Mouse (Mus musculus) layer of hippocampus, adult 8-10 months (tissue): ENCODE measurements around the gene Nxnl1. TPM values are rescaled to one million over a fixed set of nuclear protein-coding genes. Genes with fewer than 3 reads are reported as not detected.
A peak's percentile ranks its signal among the peaks of the same experiment; 100 is the strongest.

Experiments used
- DNase-seq, 2 experiments: peaks; one replicate each; pipeline ENCODE4 v3.0.0; 2022; ENCODE audit warnings: low spot score in 2 of 2
- total RNA-seq, 4 experiments: library from RNA; stranded (reverse); gene quantifications; 2 replicates each; pipeline ENCODE4 v1.2.4; 2022

The Nxnl1 gene
- total RNA-seq, 4 experiments from 2014 or later: 0.14 to 0.28 TPM; not detected in 2

DNA sequence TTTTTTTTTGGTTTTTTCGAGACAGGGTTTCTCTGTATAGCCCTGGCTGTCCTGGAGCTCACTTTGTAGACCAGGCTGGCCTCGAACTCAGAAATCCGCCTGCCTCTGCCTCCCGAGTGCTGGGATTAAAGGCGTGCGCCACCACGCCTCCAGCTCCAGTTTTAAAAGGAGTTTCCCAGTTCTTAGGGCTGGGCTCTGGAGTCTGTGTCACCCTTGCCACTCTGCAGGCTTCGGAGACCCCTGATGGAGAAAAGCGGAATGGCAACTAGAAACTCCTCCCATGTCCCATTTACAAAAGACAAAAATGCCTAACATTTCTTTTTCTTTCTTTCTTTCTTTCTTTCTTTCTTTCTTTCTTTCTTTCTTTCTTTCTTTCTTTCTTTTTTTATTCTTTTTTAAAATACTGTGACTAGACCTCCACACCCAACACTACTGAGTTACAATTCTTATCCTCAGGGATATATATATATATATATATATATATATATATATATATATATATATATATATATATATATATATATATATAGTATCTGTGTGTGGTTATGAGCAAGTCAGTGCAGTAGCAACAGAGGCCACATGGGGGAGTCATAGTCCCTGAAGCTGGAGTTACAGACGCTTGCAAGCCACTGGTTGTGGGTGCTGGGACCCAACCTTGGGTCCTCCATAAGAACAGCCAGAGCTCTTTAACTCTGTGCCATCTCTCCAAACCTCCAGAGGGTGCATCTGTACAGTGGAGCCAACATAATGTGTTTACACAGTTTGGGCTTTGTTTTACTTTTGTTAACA is 47.2 kb downstream of the Nxnl1 start:
- DNase-seq: peak in 1 of 2 experiments; percentile 40

DNA sequence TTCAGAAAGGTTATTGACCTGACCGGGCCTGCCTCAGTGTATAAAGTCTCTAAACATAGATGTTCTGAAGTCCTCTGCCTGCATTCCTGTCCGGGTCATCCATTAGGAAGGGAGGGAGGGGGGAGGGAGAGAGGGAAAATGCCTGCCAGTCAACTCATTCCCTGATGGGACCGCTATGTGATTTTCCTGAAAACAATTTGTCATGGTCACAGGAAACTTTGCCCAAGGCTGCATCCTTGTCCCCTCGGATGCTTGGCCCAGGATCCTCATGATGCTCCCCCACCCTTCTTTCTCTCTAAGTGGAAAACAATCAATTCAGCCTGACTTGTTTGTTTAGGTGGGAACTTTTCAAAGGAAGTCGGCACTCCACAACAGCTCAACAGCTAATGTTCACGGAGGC is 49.6 kb downstream of the Nxnl1 start:
- no peak for DNase-seq

DNA sequence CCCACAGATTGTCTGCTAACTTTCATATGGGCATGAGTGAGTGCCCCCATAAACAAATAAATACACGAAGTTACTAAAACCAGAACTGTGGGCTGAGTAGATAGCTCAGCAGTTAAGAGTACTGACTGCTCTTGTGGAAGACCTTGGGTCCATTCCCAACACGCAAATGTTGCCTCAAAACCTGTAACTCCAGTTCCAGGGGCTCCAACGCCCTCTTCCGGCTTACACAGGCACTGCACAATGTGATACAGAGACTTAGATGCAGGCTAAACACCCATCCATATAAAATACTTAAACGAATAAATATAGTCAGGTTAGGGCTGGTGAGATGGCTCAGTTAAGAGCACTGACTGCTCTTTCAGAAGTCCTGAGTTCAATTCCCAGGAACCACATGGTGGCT is 51.4 kb downstream of the Nxnl1 start:
- DNase-seq: no peak

DNA sequence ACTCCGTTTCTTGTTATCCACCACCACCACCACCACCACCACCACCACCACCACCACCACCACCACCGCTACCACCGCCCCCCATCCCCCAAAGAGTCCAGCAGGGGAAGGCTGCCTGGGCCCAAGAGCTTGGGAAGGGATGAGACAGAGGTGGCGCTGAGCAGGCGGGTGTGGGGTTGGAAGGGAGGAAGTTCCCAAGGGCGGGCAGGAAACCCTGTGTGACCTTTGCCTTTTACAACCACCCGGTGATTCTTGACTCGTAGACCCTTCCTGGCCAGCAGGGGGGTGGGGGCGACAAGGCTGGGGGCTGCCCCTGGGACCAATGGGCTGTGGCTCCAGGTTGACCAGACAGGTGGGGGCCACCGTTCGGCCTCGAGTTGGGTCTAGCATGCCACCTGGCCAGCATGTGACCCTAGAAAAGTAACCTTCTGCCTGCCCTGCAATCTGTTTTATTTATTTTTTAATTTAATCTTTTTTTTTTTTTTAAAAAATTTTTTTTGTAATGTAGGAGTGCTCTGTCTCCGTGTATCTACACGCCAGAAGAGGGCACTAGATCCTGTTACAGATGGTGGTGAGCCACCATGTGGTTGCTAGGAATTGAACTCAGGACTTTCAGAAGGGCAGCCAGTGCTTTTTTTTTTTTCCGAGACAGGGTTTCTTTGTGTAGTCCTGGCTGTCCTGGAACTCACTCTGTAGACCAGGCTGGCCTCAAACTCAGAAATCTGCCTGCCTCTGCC is 53.2 kb downstream of the Nxnl1 start:
- DNase-seq: no peak

DNA sequence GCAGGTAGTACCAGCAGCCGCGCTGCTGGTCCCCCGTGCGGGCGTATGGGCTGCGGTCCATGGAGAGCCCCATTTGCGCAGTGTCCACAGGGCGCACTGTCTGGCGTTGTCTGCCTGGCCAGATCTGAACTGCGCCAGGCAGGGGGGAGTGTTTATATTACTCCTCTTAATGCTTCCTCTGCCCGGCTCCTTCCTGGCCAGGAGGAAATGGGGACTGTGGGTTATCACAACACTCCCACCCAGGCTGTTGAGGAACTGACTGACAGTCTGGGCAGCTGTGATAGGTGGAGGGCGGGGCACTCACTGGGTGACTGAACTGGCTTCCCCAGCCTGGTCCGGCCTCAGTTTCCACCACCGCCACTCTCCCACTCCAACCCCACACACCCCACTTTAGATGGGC is 54.8 kb downstream of the Nxnl1 start, which contains the start of gene Plvap:
Gene Plvap (minus strand): TSS at position 109 of the 400 bp plus-strand sequence.
- DNase-seq: no peak

Other genes with a start within 250 kb of the Nxnl1 start
- 100 to 1,000 TPM in 3 of 4 experiments, 10 to 100 TPM in 1; 98.8 to 130 (median 117) TPM for gene Use1, start 199.8 kb downstream of the Nxnl1 start, total RNA-seq
- 10 to 100 TPM; 10.3 to 15.9 (median 14.1) TPM for gene Ocel1, start 195.3 kb downstream of the Nxnl1 start, total RNA-seq
- 10 to 100 TPM; 38.7 to 46.1 (median 41.2) TPM for gene Nr2f6, start 184.6 kb downstream of the Nxnl1 start, total RNA-seq
- gene Ushbp1, start 170.8 kb downstream of the Nxnl1 start, total RNA-seq: 1 to 10 TPM; 3.5 to 4.9 (median 4.1) TPM
- 100 to 1,000 TPM in 3 of 4 experiments, 10 to 100 TPM in 1; 95.9 to 110 (median 108) TPM for gene Babam1, start 169.7 kb downstream of the Nxnl1 start, total RNA-seq
- gene Ankle1, start 160.6 kb downstream of the Nxnl1 start, total RNA-seq: under 1 TPM; 0.18 to 0.72 (median 0.27) TPM
- 100 to 1,000 TPM; 200 to 255 (median 229) TPM for gene Abhd8, start 102.9 kb downstream of the Nxnl1 start, total RNA-seq
- 10 to 100 TPM; 38.6 to 47.2 (median 46.2) TPM for gene Mrpl34, start 101.6 kb downstream of the Nxnl1 start, total RNA-seq
- gene Dda1, start 97.4 kb downstream of the Nxnl1 start, total RNA-seq: 10 to 100 TPM; 74.9 to 82.2 (median 79.0) TPM
- 10 to 100 TPM; 48.4 to 55.9 (median 51.6) TPM for gene Ano8, start 80.6 kb downstream of the Nxnl1 start, total RNA-seq
- gene Gtpbp3, start 78.5 kb downstream of the Nxnl1 start, total RNA-seq: 10 to 100 TPM; 28.8 to 42.3 (median 32.5) TPM
- 1 to 10 TPM; 6.2 to 9.6 (median 7.4) TPM for gene Plvap, start 54.8 kb downstream of the Nxnl1 start, total RNA-seq
- not detected for gene Ccdc194, start 40.9 kb downstream of the Nxnl1 start, total RNA-seq
- 10 to 100 TPM in 2 of 4 experiments, 1 to 10 TPM in 2; 4.1 to 23.3 (median 8.6) TPM for gene Bst2, start 29.1 kb downstream of the Nxnl1 start, total RNA-seq
- 10 to 100 TPM; 32.6 to 43.7 (median 36.8) TPM for gene Mvb12a, start 23.7 kb downstream of the Nxnl1 start, total RNA-seq
- 1 to 10 TPM in 1 of 4 experiments, under 1 TPM in 3; 0.27 to 1.3 (median 0.54) TPM for gene Tmem221, start 7.7 kb downstream of the Nxnl1 start, total RNA-seq
- 100 to 1,000 TPM; 107 to 130 (median 117) TPM for gene Slc27a1, start 2.3 kb upstream of the Nxnl1 start, total RNA-seq
- 10 to 100 TPM; 29.1 to 38.5 (median 33.6) TPM for gene Pgls, start 25.6 kb upstream of the Nxnl1 start, total RNA-seq
- 1 to 10 TPM; 2.0 to 4.6 (median 3.5) TPM for gene Fam129c, start 31.0 kb upstream of the Nxnl1 start, total RNA-seq
- gene Colgalt1, start 44.4 kb upstream of the Nxnl1 start, total RNA-seq: 10 to 100 TPM; 53.2 to 59.7 (median 53.8) TPM
- gene Unc13a, start 105.2 kb upstream of the Nxnl1 start, total RNA-seq: 100 to 1,000 TPM; 219 to 265 (median 239) TPM
- 10 to 100 TPM in 1 of 4 experiments, 1 to 10 TPM in 3; 4.6 to 10.5 (median 7.9) TPM for gene Jak3, start 109.7 kb upstream of the Nxnl1 start, total RNA-seq
- 1 to 10 TPM; 2.1 to 6.9 (median 2.6) TPM for gene Insl3, start 122.6 kb upstream of the Nxnl1 start, total RNA-seq
- under 1 TPM; 0.47 to 0.93 (median 0.56) TPM for gene B3gnt3, start 135.2 kb upstream of the Nxnl1 start, total RNA-seq
- gene Fcho1, start 159.1 kb upstream of the Nxnl1 start, total RNA-seq: 100 to 1,000 TPM in 3 of 4 experiments, 10 to 100 TPM in 1; 92.1 to 120 (median 112) TPM